In genomic region chr16:32660095-32660494, GRCm38 (mm10) we compare ENCODE assay signal across 10 mouse cellular contexts. TPM values are rescaled to one million over a fixed set of nuclear protein-coding genes. Genes with fewer than 3 reads are reported as not detected.
DNase-seq lines count a peak whose midpoint lies in the region; ATAC-seq and TF ChIP-seq lines count a peak whose summit lies in the region.
"Had no signal": no experiment of that assay in that cellular context is flagged by ENCODE, and none has a peak within 500 bp of the region (broad histone marks: within the 10 kb centered on the region; RNA-seq: fewer than 3 reads in every experiment).

No protein-coding gene starts in this region.

- peak overlapping the region; percentile 49 for H3K27ac ChIP-seq in heart, adult 2 months
- peak overlapping the region; percentile 89 for H3K27ac ChIP-seq in neural tube, embryonic 13.5 days (replicated peaks)
- H3K27ac ChIP-seq in liver, embryonic 16.5 days (ENCODE audit: low read length) = peak overlapping the region; percentile 31
- H3K27ac ChIP-seq: macrophage had no signal

- H3K9me3 ChIP-seq in neural tube, embryonic 13.5 days = no peaks in the 10 kb centered on the region
- H3K9me3 ChIP-seq in liver, embryonic 16.5 days (replicated peaks; ENCODE audit: control insufficient read depth, low read length) = no peaks in the 10 kb centered on the region

- no peak for TF ChIP-seq EP300 in heart, adult 2 months (IDR thresholded peaks at IDR 0.05; ENCODE audit: insufficient read depth, low read depth, low read length)

- peak overlapping the region; percentile 70 for H3K4me2 ChIP-seq in neural tube, embryonic 13.5 days
- H3K4me2 ChIP-seq in liver, embryonic 16.5 days (ENCODE audit: low read depth, low read length) = no peak overlapping the region

- 17% methylated on average over 1 of the region's 1 CpGs for WGBS in heart, adult 2 months
- WGBS in neural tube, embryonic 13.5 days = 53% methylated on average over 1 of the region's 1 CpGs
- WGBS in liver, embryonic 16.5 days (ENCODE audit: insufficient replicate concordance) = 58% methylated on average over 1 of the region's 1 CpGs

- TF ChIP-seq POLR2A in heart, adult 2 months (IDR thresholded peaks at IDR 0.05; ENCODE audit: insufficient read depth, low read depth, low read length) = no peak

- peaks cover 12% of the 10 kb centered on the region for H3K4me1 ChIP-seq in heart, adult 2 months (ENCODE audit: control insufficient read depth, insufficient read depth, low read length)
- peaks cover 90% of the 10 kb centered on the region for H3K4me1 ChIP-seq in neural tube, embryonic 13.5 days (replicated peaks)
- peaks cover 62% of the 10 kb centered on the region for H3K4me1 ChIP-seq in liver, embryonic 16.5 days (ENCODE audit: control insufficient read depth, low read depth, low read length)

- TF ChIP-seq CTCF in heart, adult 2 months (IDR thresholded peaks at IDR 0.05) = no peak

- no peak overlapping the region for H3K9ac ChIP-seq in heart, adult 2 months (ENCODE audit: low read depth, low read length)
- peak overlapping the region; percentile 61 for H3K9ac ChIP-seq in neural tube, embryonic 13.5 days
- no peak overlapping the region for H3K9ac ChIP-seq in liver, embryonic 16.5 days (ENCODE audit: low read depth, low read length)

- no peaks in the 10 kb centered on the region for H3K79me2 ChIP-seq in heart, adult 2 months (replicated peaks; ENCODE audit: control insufficient read depth, insufficient read depth, low read length)

- H3K36me3 ChIP-seq in heart, adult 2 months (ENCODE audit: control insufficient read depth, insufficient read depth, low read length) = peaks cover 2% of the 10 kb centered on the region; the same call in 1 of the 2 replicates
- H3K36me3 ChIP-seq in neural tube, embryonic 13.5 days = peaks cover 6% of the 10 kb centered on the region; the same call in 1 of the 2 replicates
- no peaks in the 10 kb centered on the region for H3K36me3 ChIP-seq in liver, embryonic 16.5 days (ENCODE audit: control insufficient read depth, insufficient read depth)

- ATAC-seq in neural tube, embryonic 13.5 days (ENCODE audit: low read depth) = peak; percentile 2; the same call in 1 of the 2 replicates
- ATAC-seq in liver, embryonic 16.5 days (ENCODE audit: low read depth) = no peak

- no peaks in the 10 kb centered on the region for H3K27me3 ChIP-seq in heart, adult 2 months (ENCODE audit: control insufficient read depth, insufficient read depth, low read length)
- no peaks in the 10 kb centered on the region for H3K27me3 ChIP-seq in neural tube, embryonic 13.5 days
- H3K27me3 ChIP-seq in liver, embryonic 16.5 days (ENCODE audit: control insufficient read depth, insufficient read depth, low read depth, low read length) = no peaks in the 10 kb centered on the region
- H3K27me3 ChIP-seq: CH12.LX had no signal

- no peak overlapping the region for H3K4me3 ChIP-seq in heart, adult 2 months
- H3K4me3 ChIP-seq in neural tube, embryonic 13.5 days = no peak overlapping the region
- no peak overlapping the region for H3K4me3 ChIP-seq in liver, embryonic 16.5 days (ENCODE audit: low read depth, low read length)

- intact Hi-C loops in heart, adult 2 months (cut with DNase I) = loop anchor here (1.0 kb wide), 1 partner anchor 22 kb away; no protein-coding TSS in a partner anchor
- intact Hi-C loops in heart, postnatal 25 days (cut with DNase I) = no loop called here

- DNase-seq in heart, adult 2 months = peak in 1 of 2 experiments; percentile 32
- no peak for DNase-seq in heart, postnatal 25 days (ENCODE audit: low spot score)
- no peak for DNase-seq in neural tube, embryonic 10.5 days (ENCODE audit: extremely low spot score, low spot score)
- peak; percentile 73 to 88 for DNase-seq in thymus, postnatal 36 days
- no peak for DNase-seq in retina, embryonic 14.5 days (ENCODE audit: low spot score)
- DNase-seq in adrenal gland, adult 2 months = no peak

RNA-seq across cellular contexts. Expression of gene Tnk2, which starts 16.4 kb away (rescaled TPM):
- 10 to 100 TPM; 17.8 to 19.6 TPM for total RNA-seq in heart, adult 2 months (2021)
- 32.2 and 37.0 TPM in 2 replicates for polyA plus RNA-seq in heart, adult 2 months (2012; rRNA removed)
- 10 to 100 TPM; 20.9 to 24.7 TPM for total RNA-seq in heart, postnatal 25 days (2021)
- 20.0 and 21.4 TPM in 2 replicates for polyA plus RNA-seq in neural tube, embryonic 13.5 days (2015; fragmentation: Nextera tagmentation; extraction: Ambion mirVana)
- polyA plus RNA-seq in liver, embryonic 16.5 days (2015; fragmentation: Nextera tagmentation; extraction: Ambion mirVana) = 2.7 and 2.8 TPM in 2 replicates
- total RNA-seq in adrenal gland, adult 2 months (2021) = 10 to 100 TPM; 26.5 to 47.4 TPM
- 100 and 110 TPM in 2 replicates for polyA plus RNA-seq in adrenal gland, adult 2 months (2012; rRNA removed)

RNA-seq across cellular contexts. Expression of gene Tfrc, which starts 51.4 kb away (rescaled TPM):
- total RNA-seq in heart, adult 2 months (2021) = 10 to 100 TPM; 51.3 to 85.7 TPM
- polyA plus RNA-seq in heart, adult 2 months (2012; rRNA removed) = 27.8 and 72.8 TPM in 2 replicates
- total RNA-seq in heart, postnatal 25 days (2021) = 100 to 1,000 TPM; 168 to 194 TPM
- polyA plus RNA-seq in neural tube, embryonic 13.5 days (2015; fragmentation: Nextera tagmentation; extraction: Ambion mirVana) = 36.0 and 37.9 TPM in 2 replicates
- polyA plus RNA-seq in liver, embryonic 16.5 days (2015; fragmentation: Nextera tagmentation; extraction: Ambion mirVana) = 317 and 331 TPM in 2 replicates
- total RNA-seq in adrenal gland, adult 2 months (2021) = 10 to 100 TPM; 25.5 to 62.9 TPM
- polyA plus RNA-seq in adrenal gland, adult 2 months (2012; rRNA removed) = 0.99 and 1.2 TPM in 2 replicates

Comparison
In these comparisons a context has a peak if more than half of its experiments do, and no peak if none do; other contexts are left out.
1. DNase-seq: peak in thymus, postnatal 36 days (2 of 2); none in heart, postnatal 25 days (single experiment), neural tube, embryonic 10.5 days (single experiment), retina, embryonic 14.5 days (single experiment) and adrenal gland, adult 2 months (single experiment).
2. H3K27ac ChIP-seq: peak in every context shown above with its lines; median percentile 89 in neural tube, embryonic 13.5 days; 49 in heart, adult 2 months; 31 in liver, embryonic 16.5 days.
3. RNA of gene Tfrc, which starts 51.4 kb away (polyA plus RNA-seq): 317 to 331 TPM in liver, embryonic 16.5 days, 36.0 to 37.9 TPM in neural tube, embryonic 13.5 days and 27.8 to 72.8 TPM in heart, adult 2 months; 0.99 to 1.2 TPM in adrenal gland, adult 2 months; every median in the first group is over 10 times any median in the second.